Mouse (Mus musculus): ENCODE results near the gene Haus7.

GRCm38 (mm10) chrX:73479656-73480055 lies 20.8 kb upstream of the Haus7 start:
- no peak for TF ChIP-seq USF1 (IDR thresholded peaks at IDR 0.05; ENCODE audit: low read depth)
- TF ChIP-seq CTCF (IDR thresholded peaks at IDR 0.05; ENCODE audit: control insufficient read depth, insufficient read depth, insufficient read length) = no peak

All from C2C12 (cell line).